Mouse (Mus musculus): Measurements from ENCODE around the gene Gm26620. TPM values are rescaled to one million over a fixed set of nuclear protein-coding genes. Genes with fewer than 3 reads are reported as not detected.

Gm26620 gene
- 0.66 and 0.88 TPM in 2 replicates for polyA plus RNA-seq (2015; fragmentation: Nextera tagmentation; extraction: Ambion mirVana)

- peak within 1 kb of the TSS; percentile 92 for H3K27ac ChIP-seq
- peaks cover 19% of the 10 kb centered on the region for H3K4me1 ChIP-seq (replicated peaks)
- H3K9ac ChIP-seq = peak within 1 kb of the TSS; percentile 93
- peak within 1 kb of the TSS; percentile 79 for H3K4me2 ChIP-seq
- no peaks in the 10 kb centered on the region for H3K9me3 ChIP-seq
- peak within 1 kb of the TSS; percentile 93 for H3K4me3 ChIP-seq
- H3K36me3 ChIP-seq = peaks cover 20% of the 10 kb centered on the region
- WGBS = 0% methylated on average over 46 of the region's 46 CpGs
- ATAC-seq (ENCODE audit: low FRiP score) = peak; percentile 94
- no peaks in the 10 kb centered on the region for H3K27me3 ChIP-seq
Observed at GRCm38 (mm10) chr1:170884978-170885561, at the start of gene Gm26620, which contains the start of gene Dusp12. Gm26620 (plus strand) TSS chr1:170885065. Dusp12 (minus strand) TSS chr1:170885540.

GRCm38 (mm10) chr1:170839685-170840084 lies 45.2 kb upstream of the Gm26620 start:
- Histone ChIP-seq H3K4me3 (no peak overlapping the region), H3K27ac (no peak overlapping the region), H3K9ac (no peak overlapping the region), H3K4me1 (replicated peaks) (no peaks in the 10 kb centered on the region), H3K4me2 (no peak overlapping the region), H3K36me3 (peaks cover 13% of the 10 kb centered on the region; the same call in 1 of the 2 replicates), H3K9me3 (no peaks in the 10 kb centered on the region), H3K27me3 (no peaks in the 10 kb centered on the region)
- ATAC-seq (ENCODE audit: low FRiP score) = no peak

GRCm38 (mm10) chr1:170844380-170844779 lies 40.5 kb upstream of the Gm26620 start:
- no peaks in the 10 kb centered on the region for H3K27me3 ChIP-seq
- H3K4me1 ChIP-seq (replicated peaks) = no peaks in the 10 kb centered on the region
- H3K9ac ChIP-seq = no peak overlapping the region
- no peak overlapping the region for H3K4me3 ChIP-seq
- no peak overlapping the region for H3K27ac ChIP-seq
- peaks cover 16% of the 10 kb centered on the region for H3K36me3 ChIP-seq
- no peak for ATAC-seq (ENCODE audit: low FRiP score)
- no peak overlapping the region for H3K4me2 ChIP-seq
- 50% methylated on average over 8 of the region's 8 CpGs for WGBS
- H3K9me3 ChIP-seq = no peaks in the 10 kb centered on the region

GRCm38 (mm10) chr1:170845448-170846307 lies 39.2 kb upstream of the Gm26620 start:
- Histone ChIP-seq H3K27me3 (no peaks in the 10 kb centered on the region), H3K27ac (no peak overlapping the region), H3K9ac (no peak overlapping the region), H3K4me1 (replicated peaks) (no peaks in the 10 kb centered on the region), H3K36me3 (peaks cover 22% of the 10 kb centered on the region), H3K4me3 (no peak overlapping the region), H3K4me2 (no peak overlapping the region), H3K9me3 (no peaks in the 10 kb centered on the region)
- WGBS = 51% methylated on average over 10 of the region's 10 CpGs
- no peak for ATAC-seq (ENCODE audit: low FRiP score)

GRCm38 (mm10) chr1:170850007-170850406 lies 34.9 kb upstream of the Gm26620 start:
- 94% methylated on average over 2 of the region's 2 CpGs for WGBS
- ATAC-seq (ENCODE audit: low FRiP score) = no peak
- Histone ChIP-seq H3K9me3 (no peaks in the 10 kb centered on the region), H3K4me2 (no peak overlapping the region), H3K36me3 (peaks cover 27% of the 10 kb centered on the region), H3K4me3 (no peak overlapping the region), H3K27me3 (no peaks in the 10 kb centered on the region), H3K9ac (no peak overlapping the region), H3K27ac (no peak overlapping the region), H3K4me1 (replicated peaks) (no peaks in the 10 kb centered on the region)

- WGBS = 90% methylated on average over 23 of the region's 23 CpGs
- Histone ChIP-seq H3K36me3 (peaks cover 27% of the 10 kb centered on the region), H3K9me3 (no peaks in the 10 kb centered on the region), H3K4me2 (no peak overlapping the region), H3K9ac (no peak overlapping the region), H3K4me1 (replicated peaks) (no peaks in the 10 kb centered on the region), H3K27ac (no peak overlapping the region), H3K4me3 (no peak overlapping the region), H3K27me3 (no peaks in the 10 kb centered on the region)
- ATAC-seq (ENCODE audit: low FRiP score) = no peak
Observed at GRCm38 (mm10) chr1:170850637-170851624, 33.9 kb upstream of the Gm26620 start.

GRCm38 (mm10) chr1:170853604-170854003 lies 31.3 kb upstream of the Gm26620 start:
- WGBS = 98% methylated on average over 3 of the region's 3 CpGs
- peaks cover 22% of the 10 kb centered on the region for H3K36me3 ChIP-seq
- no peak overlapping the region for H3K4me2 ChIP-seq
- no peak overlapping the region for H3K9ac ChIP-seq
- no peak overlapping the region for H3K4me3 ChIP-seq
- no peaks in the 10 kb centered on the region for H3K9me3 ChIP-seq
- H3K27ac ChIP-seq = no peak overlapping the region
- H3K4me1 ChIP-seq (replicated peaks) = no peaks in the 10 kb centered on the region
- no peak for ATAC-seq (ENCODE audit: low FRiP score)
- H3K27me3 ChIP-seq = no peaks in the 10 kb centered on the region

GRCm38 (mm10) chr1:170855056-170855760 lies 29.7 kb upstream of the Gm26620 start:
- Histone ChIP-seq H3K36me3 (peaks cover 15% of the 10 kb centered on the region), H3K4me2 (no peak overlapping the region), H3K27ac (no peak overlapping the region), H3K4me3 (no peak overlapping the region), H3K27me3 (no peaks in the 10 kb centered on the region), H3K9me3 (no peaks in the 10 kb centered on the region), H3K9ac (no peak overlapping the region), H3K4me1 (replicated peaks) (no peaks in the 10 kb centered on the region)
- 89% methylated on average over 13 of the region's 13 CpGs for WGBS
- ATAC-seq (ENCODE audit: low FRiP score) = no peak

- Histone ChIP-seq H3K4me3 (no peak overlapping the region), H3K27me3 (no peaks in the 10 kb centered on the region), H3K9me3 (no peaks in the 10 kb centered on the region), H3K4me1 (replicated peaks) (no peaks in the 10 kb centered on the region), H3K27ac (no peak overlapping the region), H3K36me3 (peaks cover 4% of the 10 kb centered on the region; the same call in 1 of the 2 replicates), H3K9ac (no peak overlapping the region), H3K4me2 (no peak overlapping the region)
- ATAC-seq (ENCODE audit: low FRiP score) = no peak
- WGBS = 82% methylated on average over 2 of the region's 2 CpGs
Observed at GRCm38 (mm10) chr1:170857369-170857768, 27.5 kb upstream of the Gm26620 start.

- Histone ChIP-seq H3K4me2 (no peak overlapping the region), H3K4me3 (no peak overlapping the region), H3K36me3 (no peaks in the 10 kb centered on the region), H3K4me1 (replicated peaks) (0 out of 2 replicates have a peak, but pooled peaks cover 3% of the 10 kb centered on the region), H3K27ac (no peak overlapping the region), H3K9ac (no peak overlapping the region), H3K9me3 (no peaks in the 10 kb centered on the region), H3K27me3 (no peaks in the 10 kb centered on the region)
- ATAC-seq (ENCODE audit: low FRiP score) = no peak
- WGBS = 75% methylated on average over 2 of the region's 2 CpGs
Observed at GRCm38 (mm10) chr1:170858872-170859271, 26.0 kb upstream of the Gm26620 start.

GRCm38 (mm10) chr1:170861671-170862434 lies 23.0 kb upstream of the Gm26620 start:
- 83% methylated on average over 13 of the region's 13 CpGs for WGBS
- H3K9me3 ChIP-seq = no peaks in the 10 kb centered on the region
- H3K4me2 ChIP-seq = no peak overlapping the region
- peaks cover 18% of the 10 kb centered on the region for H3K4me1 ChIP-seq (replicated peaks)
- no peak overlapping the region for H3K4me3 ChIP-seq
- H3K27ac ChIP-seq = no peak overlapping the region
- H3K27me3 ChIP-seq = no peaks in the 10 kb centered on the region
- H3K36me3 ChIP-seq = no peaks in the 10 kb centered on the region
- H3K9ac ChIP-seq = no peak overlapping the region
- no peak for ATAC-seq (ENCODE audit: low FRiP score)

Measured in hindbrain, embryonic 13.5 days (tissue).